In genomic region chr4:86886160-86886878, GRCm38 (mm10) we compare ENCODE assay signal across 8 mouse cellular contexts. TPM values are rescaled to one million over a fixed set of nuclear protein-coding genes. Genes with fewer than 3 reads are reported as not detected.
A peak's percentile ranks its signal among the peaks of the same experiment; 100 is the strongest.
DNase-seq lines count a peak whose midpoint lies in the region; ATAC-seq and TF ChIP-seq lines count a peak whose summit lies in the region.

No protein-coding gene starts in this region.

- peaks cover 5% of the 10 kb centered on the region; the same call in 1 of the 2 replicates for H3K27me3 ChIP-seq in E14TG2a.4 (ENCODE audit: insufficient read depth, low read length)
- no peaks in the 10 kb centered on the region for H3K27me3 ChIP-seq in intestine, embryonic 15.5 days (replicated peaks)
- no peaks in the 10 kb centered on the region for H3K27me3 ChIP-seq in liver, postnatal 0 days (ENCODE audit: insufficient read depth, low read length)
- no peaks in the 10 kb centered on the region for H3K27me3 ChIP-seq in neural tube, embryonic 14.5 days (ENCODE audit: control insufficient read depth, insufficient read depth, low read length)

- 2% methylated on average over 18 of the region's 18 CpGs for WGBS in bone marrow, adult 2 months
- WGBS in intestine, embryonic 15.5 days, result 22% methylated on average over 18 of the region's 18 CpGs
- 6% methylated on average over 18 of the region's 18 CpGs for WGBS in liver, postnatal 0 days (ENCODE audit: insufficient replicate concordance)
- WGBS in neural tube, embryonic 14.5 days, result 46% methylated on average over 18 of the region's 18 CpGs

- no peaks in the 10 kb centered on the region for H3K9me3 ChIP-seq in E14TG2a.4 (ENCODE audit: low read length)
- H3K9me3 ChIP-seq in intestine, embryonic 15.5 days, result no peaks in the 10 kb centered on the region
- H3K9me3 ChIP-seq in liver, postnatal 0 days (ENCODE audit: low read length), result no peaks in the 10 kb centered on the region
- no peaks in the 10 kb centered on the region for H3K9me3 ChIP-seq in neural tube, embryonic 14.5 days (ENCODE audit: control insufficient read depth, low read length)

- intact Hi-C loops in left cerebral cortex, postnatal 36 days (cut with DNase I), result loop anchor here (5.0 kb wide), 1 partner anchor 36 kb away; no protein-coding TSS in a partner anchor

- TF ChIP-seq EP300 in liver, postnatal 0 days (IDR thresholded peaks at IDR 0.05; ENCODE audit: low read depth), result peak; percentile 49

- no peak for TF ChIP-seq POLR2A in bone marrow, adult 2 months (IDR thresholded peaks at IDR 0.05; ENCODE audit: borderline replicate concordance, control insufficient read depth, low read depth, low read length)

- H3K4me3 ChIP-seq in E14TG2a.4 (replicated peaks; ENCODE audit: low read length), result peak overlapping the region; percentile 64
- H3K4me3 ChIP-seq in bone marrow, adult 2 months (replicated peaks; ENCODE audit: control insufficient read depth, low read depth, low read length), result peak overlapping the region; percentile 45
- H3K4me3 ChIP-seq in intestine, embryonic 15.5 days (replicated peaks), result peak overlapping the region; percentile 29
- peak overlapping the region; percentile 37 for H3K4me3 ChIP-seq in liver, postnatal 0 days (ENCODE audit: low read depth, low read length)
- no peak overlapping the region for H3K4me3 ChIP-seq in neural tube, embryonic 14.5 days (ENCODE audit: low read depth, low read length)

- H3K27ac ChIP-seq in bone marrow, adult 2 months (ENCODE audit: control insufficient read depth, insufficient read depth, low read depth, low read length, poor library complexity), result no peak overlapping the region
- 0 out of 2 replicates have a peak overlapping the region, but pooled peaks have one; percentile 27 for H3K27ac ChIP-seq in intestine, embryonic 15.5 days
- H3K27ac ChIP-seq in liver, postnatal 0 days (ENCODE audit: low read depth), result peak overlapping the region; percentile 64
- no peak overlapping the region for H3K27ac ChIP-seq in neural tube, embryonic 14.5 days (ENCODE audit: low read depth, low read length)

- DNase-seq in liver, postnatal 0 days, result peak; percentile 64
- no peak for DNase-seq in left cerebral cortex, postnatal 36 days (ENCODE audit: low spot score in 2 of 2)
- no peak for DNase-seq in right cerebral cortex, postnatal 25 days

- ATAC-seq in granulocyte monocyte progenitor cell, adult 5-6 weeks (replicated peaks; ENCODE audit: poor library complexity, severe bottlenecking), result peak; percentile 89
- peak; percentile 66 for ATAC-seq in intestine, embryonic 15.5 days
- ATAC-seq in liver, postnatal 0 days, result peak; percentile 74
- no peak for ATAC-seq in neural tube, embryonic 14.5 days (ENCODE audit: low read depth)

- 0 out of 2 replicates have a peak overlapping the region, but pooled peaks have one; percentile 26 for H3K9ac ChIP-seq in intestine, embryonic 15.5 days
- peak overlapping the region; percentile 52 for H3K9ac ChIP-seq in liver, postnatal 0 days (replicated peaks)
- H3K9ac ChIP-seq in neural tube, embryonic 14.5 days (replicated peaks; ENCODE audit: low read depth, low read length), result no peak overlapping the region

- no peak for TF ChIP-seq CTCF in E14TG2a.4 (conservative IDR thresholded peaks at IDR 0.05; ENCODE audit: low read length)
- TF ChIP-seq CTCF in bone marrow, adult 2 months (IDR thresholded peaks at IDR 0.05; ENCODE audit: control insufficient read depth, insufficient read depth, low read length), result no peak
- no peak for TF ChIP-seq CTCF in liver, postnatal 0 days (IDR thresholded peaks at IDR 0.05; ENCODE audit: low read depth)

- H3K36me3 ChIP-seq in E14TG2a.4 (ENCODE audit: insufficient read depth, low read length), result 0 out of 2 replicates have a peak, but pooled peaks cover 3% of the 10 kb centered on the region
- H3K36me3 ChIP-seq in intestine, embryonic 15.5 days, result no peaks in the 10 kb centered on the region
- no peaks in the 10 kb centered on the region for H3K36me3 ChIP-seq in liver, postnatal 0 days (replicated peaks; ENCODE audit: insufficient read depth, low read length)
- no peaks in the 10 kb centered on the region for H3K36me3 ChIP-seq in neural tube, embryonic 14.5 days (ENCODE audit: control insufficient read depth, insufficient read depth, low read length)

- H3K4me1 ChIP-seq in E14TG2a.4 (replicated peaks; ENCODE audit: low read depth, low read length), result peaks cover 12% of the 10 kb centered on the region
- H3K4me1 ChIP-seq in bone marrow, adult 2 months (ENCODE audit: control insufficient read depth, insufficient read depth, low read length), result peaks cover 1% of the 10 kb centered on the region; the same call in 1 of the 2 replicates
- H3K4me1 ChIP-seq in intestine, embryonic 15.5 days (replicated peaks), result 0 out of 2 replicates have a peak, but pooled peaks cover 5% of the 10 kb centered on the region
- H3K4me1 ChIP-seq in liver, postnatal 0 days (ENCODE audit: insufficient read depth), result peaks cover 15% of the 10 kb centered on the region
- no peaks in the 10 kb centered on the region for H3K4me1 ChIP-seq in neural tube, embryonic 14.5 days (ENCODE audit: control insufficient read depth, insufficient read depth, low read length)

- H3K4me2 ChIP-seq in intestine, embryonic 15.5 days (replicated peaks), result peak overlapping the region; percentile 65
- H3K4me2 ChIP-seq in liver, postnatal 0 days (ENCODE audit: low read depth, low read length), result peak overlapping the region; percentile 68
- H3K4me2 ChIP-seq in neural tube, embryonic 14.5 days (ENCODE audit: low read depth, low read length), result peak overlapping the region; percentile 29; the same call in 1 of the 2 replicates

RNA-seq across cellular contexts. Expression of gene Acer2, which starts 12.1 kb away (rescaled TPM):
- polyA plus RNA-seq in bone marrow, adult 2 months (2011; ENCODE audit: insufficient read depth, insufficient read length, low replicate concordance, missing spikeins), result 0.86 and 1.8 TPM in 2 replicates
- total RNA-seq in granulocyte monocyte progenitor cell, adult 5-6 weeks (2014; fragmentation: Nextera tagmentation), result 1.5 and 3.4 TPM in 2 replicates
- total RNA-seq in granulocyte monocyte progenitor cell, adult 5-6 weeks (2017), result 1.2 and 1.7 TPM in 2 replicates
- 23.1 and 26.5 TPM in 2 replicates for polyA plus RNA-seq in intestine, embryonic 15.5 days (2015; fragmentation: Nextera tagmentation; extraction: Ambion mirVana)
- 10.1 and 11.4 TPM in 2 replicates for polyA plus RNA-seq in liver, postnatal 0 days (2015; fragmentation: Nextera tagmentation; extraction: Ambion mirVana)
- polyA plus RNA-seq in neural tube, embryonic 14.5 days (2014; fragmentation: Nextera tagmentation; extraction: Ambion mirVana), result 23.3 and 23.5 TPM in 2 replicates
- 1 to 10 TPM; 7.2 to 8.0 TPM for total RNA-seq in left cerebral cortex, postnatal 36 days (2021)

RNA-seq across cellular contexts. Expression of gene Rps6, which starts 29.1 kb away (rescaled TPM):
- 1,450 and 2,010 TPM in 2 replicates for polyA plus RNA-seq in bone marrow, adult 2 months (2011; ENCODE audit: insufficient read depth, insufficient read length, low replicate concordance, missing spikeins)
- total RNA-seq in granulocyte monocyte progenitor cell, adult 5-6 weeks (2014; fragmentation: Nextera tagmentation), result 3,886 and 3,908 TPM in 2 replicates
- total RNA-seq in granulocyte monocyte progenitor cell, adult 5-6 weeks (2017), result 1,184 and 1,551 TPM in 2 replicates
- polyA plus RNA-seq in intestine, embryonic 15.5 days (2015; fragmentation: Nextera tagmentation; extraction: Ambion mirVana), result 690 and 791 TPM in 2 replicates
- polyA plus RNA-seq in liver, postnatal 0 days (2015; fragmentation: Nextera tagmentation; extraction: Ambion mirVana), result 455 and 469 TPM in 2 replicates
- 373 and 376 TPM in 2 replicates for polyA plus RNA-seq in neural tube, embryonic 14.5 days (2014; fragmentation: Nextera tagmentation; extraction: Ambion mirVana)
- total RNA-seq in left cerebral cortex, postnatal 36 days (2021), result 100 to 1,000 TPM; 376 to 417 TPM

Comparison
In these comparisons a context has a peak if more than half of its experiments do, and no peak if none do; other contexts are left out.
1. H3K27ac ChIP-seq: peak in intestine, embryonic 15.5 days (single experiment) and liver, postnatal 0 days (single experiment); none in bone marrow, adult 2 months (single experiment) and neural tube, embryonic 14.5 days (single experiment).
2. Peak in every context shown above with its lines, with median percentiles within 50 percentile points of each other: H3K4me2 ChIP-seq.